Mouse (Mus musculus): ENCODE results near the gene Cdkl1. TPM values are rescaled to one million over a fixed set of nuclear protein-coding genes. Genes with fewer than 3 reads are reported as not detected.

Gene Cdkl1
- polyA plus RNA-seq, 1 experiment, result 20.1 TPM

DNA sequence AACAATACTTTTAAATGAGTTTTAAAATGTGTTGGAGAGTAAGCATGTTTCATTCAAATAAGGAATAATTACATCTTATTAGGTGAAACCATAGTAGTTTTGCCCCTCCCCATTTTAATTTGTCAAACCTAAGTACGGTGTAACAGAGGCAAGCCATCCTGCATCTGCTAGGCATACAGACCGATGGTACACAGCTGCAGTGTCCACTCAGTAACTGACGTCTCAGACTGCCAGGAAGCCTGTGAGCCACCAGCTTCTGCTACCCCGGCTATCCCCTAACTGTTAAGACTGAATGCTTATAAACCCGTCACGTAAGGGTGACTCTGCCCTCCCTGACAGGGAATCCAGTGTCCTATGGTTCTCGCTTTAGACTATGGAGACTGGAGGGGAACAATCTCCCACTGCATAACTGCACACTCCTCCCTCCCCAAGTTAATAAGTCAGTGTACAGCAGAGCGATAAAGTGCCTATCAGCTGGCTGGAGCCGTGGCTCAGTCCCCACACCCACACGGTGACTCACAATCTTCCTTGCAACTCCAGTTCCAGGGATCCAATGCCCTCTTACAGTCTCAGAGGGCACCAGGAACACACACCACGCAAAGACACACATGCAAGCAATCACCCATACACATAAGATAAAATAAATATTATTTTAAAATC is 86.1 kb downstream of the Cdkl1 start:
- Histone ChIP-seq H3K4me1 (ENCODE audit: control insufficient read depth, insufficient read depth, low read length) (no peaks in the 10 kb centered on the region), H3K4me3 (replicated peaks; ENCODE audit: insufficient read depth, low read depth, low read length) (no peak overlapping the region), H3K27me3 (ENCODE audit: control insufficient read depth, insufficient read depth, low read length) (no peaks in the 10 kb centered on the region), H3K27ac (ENCODE audit: insufficient read depth, low read length) (no peak overlapping the region)
- TF ChIP-seq POLR2A (IDR thresholded peaks at IDR 0.05; ENCODE audit: borderline replicate concordance, insufficient read depth, low read length) (no peak), CTCF (IDR thresholded peaks at IDR 0.05; ENCODE audit: borderline replicate concordance, insufficient read depth, low read depth, low read length) (no peak)
- 85% methylated on average over 11 of the region's 11 CpGs for WGBS
- no peak for DNase-seq

DNA sequence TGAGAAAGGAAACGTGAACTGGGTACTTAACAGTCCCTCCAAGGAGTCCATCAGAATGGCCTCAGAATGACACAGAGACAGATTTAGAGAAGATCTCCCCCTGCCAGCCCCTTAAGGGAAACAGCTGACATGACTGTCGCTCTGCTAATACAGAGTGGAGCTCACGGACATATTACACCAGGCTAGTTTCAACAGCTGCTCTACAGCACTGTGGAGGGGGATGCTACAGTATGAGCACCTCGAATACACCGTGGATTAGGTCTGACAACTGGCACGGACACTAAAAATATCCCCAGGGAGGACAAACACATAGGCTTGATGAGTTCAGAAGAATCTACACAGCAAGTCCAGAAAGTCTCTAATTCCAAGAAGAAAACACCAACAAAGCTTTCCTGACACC is 92.7 kb downstream of the Cdkl1 start:
- 79% methylated on average over 6 of the region's 6 CpGs for WGBS

More for the DNA sequence above, 92.7 kb downstream of the Cdkl1 start:
- no peak overlapping the region for H3K4me3 ChIP-seq (replicated peaks; ENCODE audit: insufficient read depth, low read depth, low read length)
- H3K27ac ChIP-seq (ENCODE audit: insufficient read depth, low read length), result no peak overlapping the region
- no peak for TF ChIP-seq POLR2A (IDR thresholded peaks at IDR 0.05; ENCODE audit: borderline replicate concordance, insufficient read depth, low read length)
- no peak for TF ChIP-seq CTCF (IDR thresholded peaks at IDR 0.05; ENCODE audit: borderline replicate concordance, insufficient read depth, low read depth, low read length)
- no peaks in the 10 kb centered on the region for H3K4me1 ChIP-seq (ENCODE audit: control insufficient read depth, insufficient read depth, low read length)
- H3K27me3 ChIP-seq (ENCODE audit: control insufficient read depth, insufficient read depth, low read length), result no peaks in the 10 kb centered on the region
- no peak for DNase-seq

Other genes starting within 250 kb of the Cdkl1 start
- 29.4 and 30.0 TPM in 2 replicates for gene Vcpkmt, start 208.2 kb downstream of the Cdkl1 start, polyA plus RNA-seq (2012; rRNA removed)
- 50.3 and 56.4 TPM in 2 replicates for gene Sos2, start 109.4 kb downstream of the Cdkl1 start, polyA plus RNA-seq (2012; rRNA removed)
- 11.9 and 12.9 TPM in 2 replicates for gene L2hgdh, start 66.4 kb downstream of the Cdkl1 start, polyA plus RNA-seq (2012; rRNA removed)
- 33.3 and 33.8 TPM in 2 replicates for gene Atp5s, start 66.3 kb downstream of the Cdkl1 start, polyA plus RNA-seq (2012; rRNA removed)
- gene Atl1, start 101.3 kb upstream of the Cdkl1 start, polyA plus RNA-seq (2012; rRNA removed), result 79.9 and 85.5 TPM in 2 replicates
- gene Map4k5, start 101.9 kb upstream of the Cdkl1 start, polyA plus RNA-seq (2012; rRNA removed), result 22.7 and 22.9 TPM in 2 replicates
- gene Sav1, start 195.7 kb upstream of the Cdkl1 start, polyA plus RNA-seq (2012; rRNA removed), result 20.8 and 22.5 TPM in 2 replicates

All from cerebellum, adult 2 months (tissue).